Mouse (Mus musculus): ENCODE data around the gene Dgkg.

DNA sequence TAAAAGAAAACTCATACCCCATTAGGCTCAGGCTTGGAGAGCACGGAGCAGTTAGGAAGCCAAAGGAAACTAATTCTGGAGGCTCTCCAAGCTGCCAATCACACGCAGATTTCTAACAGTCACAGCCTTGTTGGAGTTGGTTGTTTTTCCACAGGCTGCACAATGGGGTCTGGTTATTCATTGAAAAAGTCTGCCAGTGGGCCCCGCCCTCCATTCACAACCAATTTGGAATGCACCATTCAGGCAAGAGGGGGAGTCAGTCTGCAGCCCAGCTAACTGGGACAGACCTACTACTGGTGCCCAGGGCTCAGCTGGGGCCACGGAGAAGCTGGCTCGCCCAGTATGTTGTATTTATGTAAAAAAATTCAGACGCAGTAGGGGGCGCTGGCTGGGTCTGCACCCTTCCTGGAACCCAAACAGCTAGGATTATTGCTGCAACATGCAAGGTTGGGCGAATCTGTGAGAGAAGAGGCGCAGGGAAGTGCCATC is 228.1 kb downstream of the Dgkg start:
- peak; percentile 61 for TF ChIP-seq CTCF (IDR thresholded peaks at IDR 0.05)
- TF ChIP-seq EP300 (IDR thresholded peaks at IDR 0.05): no peak
